Comparison of ENCODE assay signal across 24 mouse cellular contexts in the genomic region with DNA sequence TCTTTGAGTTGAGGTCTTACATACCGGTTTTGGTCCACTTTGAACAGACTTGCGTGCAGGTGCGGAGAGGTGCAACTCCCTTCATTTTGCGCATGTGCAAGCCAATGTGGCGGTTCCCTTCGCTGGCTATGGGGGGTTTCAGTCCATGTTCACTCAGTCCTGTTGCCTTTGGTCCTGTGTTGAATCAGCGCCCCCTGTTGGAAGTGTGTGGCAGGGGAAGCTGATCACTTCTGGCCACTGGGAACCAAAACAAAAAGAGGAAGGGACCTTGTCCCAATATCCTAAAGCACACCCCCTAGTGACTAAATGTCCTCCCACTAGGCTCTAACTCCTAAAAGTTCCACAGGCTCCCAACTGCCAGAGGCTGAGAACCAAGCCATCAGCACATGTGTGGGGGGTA. TPM values are rescaled to one million over a fixed set of nuclear protein-coding genes. Genes with fewer than 3 reads are reported as not detected.
A peak's percentile ranks its signal among the peaks of the same experiment; 100 is the strongest.
DNase-seq lines count a peak whose midpoint lies in the region; TF ChIP-seq lines count a peak whose summit lies in the region.
"Had no signal": no experiment of that assay in that cellular context is flagged by ENCODE, and none has a peak within 500 bp of the region (broad histone marks: within the 10 kb centered on the region; RNA-seq: fewer than 3 reads in every experiment).

No protein-coding gene starts in this region.

- no peak overlapping the region for H3K4me3 ChIP-seq in liver, adult 2 months (ENCODE audit: insufficient read depth, low read depth, low read length)
- no peak overlapping the region for H3K4me3 ChIP-seq in E14TG2a.4 (replicated peaks; ENCODE audit: low read length)
- H3K4me3 ChIP-seq: forebrain, embryonic 12.5 days; heart, embryonic 15.5 days; limb, embryonic 10.5 days; neural tube, embryonic 12.5 days; stomach, embryonic 15.5 days had no signal

- H3K79me2 ChIP-seq in liver, adult 2 months (ENCODE audit: control insufficient read depth, insufficient read depth, low read length) = no peaks in the 10 kb centered on the region

- H3K36me3 ChIP-seq in liver, adult 2 months (ENCODE audit: control insufficient read depth, insufficient read depth, low read length) = no peaks in the 10 kb centered on the region
- peaks cover 74% of the 10 kb centered on the region for H3K36me3 ChIP-seq in E14TG2a.4 (ENCODE audit: insufficient read depth, low read length)
- H3K36me3 ChIP-seq: forebrain, embryonic 12.5 days; heart, embryonic 15.5 days; limb, embryonic 10.5 days; neural tube, embryonic 12.5 days; stomach, embryonic 15.5 days had no signal

- H3K27me3 ChIP-seq in liver, adult 2 months (ENCODE audit: control insufficient read depth, insufficient read depth, low read length) = no peaks in the 10 kb centered on the region
- no peaks in the 10 kb centered on the region for H3K27me3 ChIP-seq in E14TG2a.4 (ENCODE audit: insufficient read depth, low read length)
- H3K27me3 ChIP-seq: forebrain, embryonic 12.5 days; heart, embryonic 15.5 days; neural tube, embryonic 12.5 days; stomach, embryonic 15.5 days had no signal

- no peaks in the 10 kb centered on the region for H3K9me3 ChIP-seq in E14TG2a.4 (ENCODE audit: low read length)
- H3K9me3 ChIP-seq: forebrain, embryonic 12.5 days; heart, embryonic 15.5 days; limb, embryonic 10.5 days; neural tube, embryonic 12.5 days; stomach, embryonic 15.5 days had no signal

- intact Hi-C loops in gastrocnemius, postnatal 36 days (cut with DNase I) = no loop called here

- H3K4me1 ChIP-seq in liver, adult 2 months (ENCODE audit: control insufficient read depth, insufficient read depth, low read length) = no peaks in the 10 kb centered on the region
- H3K4me1 ChIP-seq in E14TG2a.4 (replicated peaks; ENCODE audit: low read depth, low read length) = peaks cover 37% of the 10 kb centered on the region
- H3K4me1 ChIP-seq: forebrain, embryonic 12.5 days; heart, embryonic 15.5 days; limb, embryonic 10.5 days; neural tube, embryonic 12.5 days; stomach, embryonic 15.5 days had no signal

- H3K27ac ChIP-seq in liver, adult 2 months (replicated peaks; ENCODE audit: insufficient read depth, low read depth, low read length) = no peak overlapping the region
- H3K27ac ChIP-seq: forebrain, embryonic 12.5 days; heart, embryonic 15.5 days; limb, embryonic 10.5 days; neural tube, embryonic 12.5 days; stomach, embryonic 15.5 days had no signal

- no peak for TF ChIP-seq POLR2A in liver, adult 2 months (IDR thresholded peaks at IDR 0.05; ENCODE audit: extremely low read depth, insufficient read depth, low read length)

- peak; percentile 7 for DNase-seq in adrenal gland, adult 2 months
- DNase-seq in adrenal gland, postnatal 14 days = no peak
- DNase-seq in liver, adult 2 months (ENCODE audit: extremely low read depth, low read depth, low spot score) = no peak
- no peak for DNase-seq in liver
- DNase-seq in ZHBTc4 (ENCODE audit: low read depth, low spot score) = peak; percentile 85
- DNase-seq in gastrocnemius, postnatal 36 days = no peak
- DNase-seq in kidney, adult 8-10 months = no peak
- DNase-seq: cerebellum, adult 11-12 months; cerebellum, postnatal 36 days; kidney, adult 9 months; lung, postnatal 36 days; spleen, adult 18-20 months; thymus, postnatal 14 days had no signal

- WGBS in liver, adult 2 months = 82% methylated on average over 7 of the region's 7 CpGs

- H3K9ac ChIP-seq in liver, adult 2 months (ENCODE audit: low read depth, low read length) = no peak overlapping the region
- H3K9ac ChIP-seq: forebrain, embryonic 12.5 days; heart, embryonic 15.5 days; neural tube, embryonic 12.5 days; stomach, embryonic 15.5 days had no signal

- 0 out of 2 replicates have a peak, but pooled peaks have one; percentile 15 for TF ChIP-seq CTCF in liver, adult 2 months (IDR thresholded peaks at IDR 0.05; ENCODE audit: low read depth, low read length)
- peak; percentile 79 for TF ChIP-seq CTCF in E14TG2a.4 (conservative IDR thresholded peaks at IDR 0.05; ENCODE audit: low read length)

RNA-seq across cellular contexts. Expression of a gene that starts 6.3 kb away (rescaled TPM):
- not detected for total RNA-seq in adrenal gland, adult 2 months (2021)
- polyA plus RNA-seq in adrenal gland, adult 2 months (2012; rRNA removed) = not detected in 2 replicates
- total RNA-seq in adrenal gland, postnatal 14 days (2021) = not detected in 2 replicates
- total RNA-seq in liver, adult 2 months (2014; rRNA removed) = not detected in 2 replicates
- not detected in 2 replicates for polyA plus RNA-seq in liver, adult 2 months (2012; rRNA removed)
- total RNA-seq in gastrocnemius, postnatal 36 days (2021) = not detected
- total RNA-seq: hematopoietic stem cell, adult 5-6 weeks; monocyte, adult 5-6 weeks had no signal
- polyA plus RNA-seq: forebrain, embryonic 12.5 days; heart, embryonic 15.5 days; inflammation-experienced regulatory T-cells, adult 6 months; large intestine, adult 2 months; limb, embryonic 10.5 days; liver, embryonic 16.5 days; neural tube, embryonic 12.5 days; stomach, embryonic 15.5 days had no signal

RNA-seq across cellular contexts. Expression of a gene that starts 47.5 kb away (rescaled TPM):
- total RNA-seq in adrenal gland, adult 2 months (2021) = 100 to 1,000 TPM in 1 of 2 experiments, 10 to 100 TPM in 1; 64.9 to 108 TPM
- 5.3 and 6.8 TPM in 2 replicates for polyA plus RNA-seq in adrenal gland, adult 2 months (2012; rRNA removed)
- 78.3 and 92.0 TPM in 2 replicates for total RNA-seq in adrenal gland, postnatal 14 days (2021)
- total RNA-seq in liver, adult 2 months (2014; rRNA removed) = 99.1 and 116 TPM in 2 replicates
- polyA plus RNA-seq in liver, adult 2 months (2012; rRNA removed) = 11.1 and 13.9 TPM in 2 replicates
- 10 to 100 TPM; 46.2 to 51.7 TPM for total RNA-seq in gastrocnemius, postnatal 36 days (2021)

RNA-seq across cellular contexts. Expression of a gene that starts 48.8 kb away (rescaled TPM):
- under 1 TPM in 1 of 2 experiments, not detected in 1; 0.46 TPM for total RNA-seq in adrenal gland, adult 2 months (2021)
- 0.57 TPM in 1 of 2 replicates, not detected in the other for polyA plus RNA-seq in adrenal gland, adult 2 months (2012; rRNA removed)
- 0.64 and 0.93 TPM in 2 replicates for total RNA-seq in adrenal gland, postnatal 14 days (2021)
- total RNA-seq in liver, adult 2 months (2014; rRNA removed) = 0.60 and 1.3 TPM in 2 replicates
- 0.37 and 0.50 TPM in 2 replicates for polyA plus RNA-seq in liver, adult 2 months (2012; rRNA removed)
- total RNA-seq in gastrocnemius, postnatal 36 days (2021) = not detected
- total RNA-seq: hematopoietic stem cell, adult 5-6 weeks; monocyte, adult 5-6 weeks had no signal
- polyA plus RNA-seq: forebrain, embryonic 12.5 days; inflammation-experienced regulatory T-cells, adult 6 months had no signal

Comparison
In these comparisons a context has a peak if more than half of its experiments do, and no peak if none do; other contexts are left out.
1. DNase-seq: peak in adrenal gland, adult 2 months (single experiment) and ZHBTc4 (single experiment); none in adrenal gland, postnatal 14 days (single experiment), liver, adult 2 months (single experiment), liver (single experiment), gastrocnemius, postnatal 36 days (0 of 2) and kidney, adult 8-10 months (0 of 2).